Mouse (Mus musculus) neural tube, embryonic 15.5 days (tissue): ENCODE measurements around the gene Myrfl. TPM values are rescaled to one million over a fixed set of nuclear protein-coding genes. Genes with fewer than 3 reads are reported as not detected.

Experiments used
- polyA plus RNA-seq: library from polyadenylated mRNA; unstranded; fragments of >200 nt; fragmentation: Nextera tagmentation; extraction: Ambion mirVana; gene quantifications from 2 replicates; pipeline ENCODE4 v1.2.1, GENCODE M21; 2015

The Myrfl gene
- polyA plus RNA-seq, 1 experiment from 2014 or later: not detected

Other genes starting within 250 kb of the Myrfl start
- 49.3 and 54.6 TPM in 2 replicates for gene Rab3ip, start 53.9 kb upstream of the Myrfl start, polyA plus RNA-seq
- gene Gm10271, start 75.7 kb upstream of the Myrfl start, polyA plus RNA-seq: not detected in 2 replicates
- gene Best3, start 89.4 kb upstream of the Myrfl start, polyA plus RNA-seq: 0.10 and 0.14 TPM in 2 replicates
- not detected in 2 replicates for gene Lrrc10, start 148.4 kb upstream of the Myrfl start, polyA plus RNA-seq
- 247 and 251 TPM in 2 replicates for gene Cct2, start 166.9 kb upstream of the Myrfl start, polyA plus RNA-seq